Mouse (Mus musculus) monocyte, adult 2 months (primary cell): ENCODE data around the gene Larp6.

Experiments used
- DNase-seq, 2 experiments: peaks; one replicate each; pipeline ENCODE4 v3.0.0; 2022; ENCODE audit warnings: low spot score in 2 of 2, low read depth in 1 of 2

The Larp6 gene

DNA sequence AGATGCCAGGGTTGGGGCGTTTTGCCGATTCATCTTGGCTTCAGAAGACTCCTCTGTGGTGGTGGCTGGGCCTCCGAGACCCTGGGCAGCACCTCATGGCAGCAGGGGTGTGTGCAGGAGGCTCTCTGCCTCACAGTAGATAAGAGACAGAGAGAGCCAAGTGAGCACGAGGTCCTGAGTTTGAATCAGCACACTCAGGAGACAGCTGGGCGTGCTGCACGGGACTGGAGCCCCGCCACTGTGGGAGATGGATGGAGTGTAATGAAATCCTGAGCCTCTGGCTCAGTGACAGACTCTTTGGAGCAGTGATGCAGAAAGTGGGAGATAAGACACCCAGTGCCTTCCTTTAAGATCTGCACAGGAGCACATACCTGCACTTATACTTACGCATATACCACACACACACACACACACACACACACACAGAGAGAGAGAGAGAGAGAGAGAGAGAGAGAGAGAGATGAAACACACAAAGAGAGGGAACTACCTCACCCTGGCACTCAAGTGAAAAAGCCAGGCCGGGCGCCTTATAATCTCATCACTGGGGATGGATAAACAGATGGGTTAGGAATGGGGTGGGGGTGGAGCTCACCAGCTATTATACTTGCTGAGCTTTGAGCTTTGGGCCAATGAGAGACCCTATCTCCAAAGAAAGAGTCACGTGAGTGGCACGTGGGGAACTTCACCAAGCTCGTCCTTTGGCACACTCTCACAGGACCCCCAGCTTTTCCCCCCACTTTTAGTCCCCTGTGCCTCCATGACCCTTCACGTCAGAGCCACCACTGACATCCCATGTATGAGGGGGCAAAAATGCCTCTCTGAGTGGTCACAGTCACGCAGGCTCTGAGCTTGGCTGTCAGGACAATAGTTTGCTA, 44.3 kb downstream of the Larp6 start:
- no peak for DNase-seq

DNA sequence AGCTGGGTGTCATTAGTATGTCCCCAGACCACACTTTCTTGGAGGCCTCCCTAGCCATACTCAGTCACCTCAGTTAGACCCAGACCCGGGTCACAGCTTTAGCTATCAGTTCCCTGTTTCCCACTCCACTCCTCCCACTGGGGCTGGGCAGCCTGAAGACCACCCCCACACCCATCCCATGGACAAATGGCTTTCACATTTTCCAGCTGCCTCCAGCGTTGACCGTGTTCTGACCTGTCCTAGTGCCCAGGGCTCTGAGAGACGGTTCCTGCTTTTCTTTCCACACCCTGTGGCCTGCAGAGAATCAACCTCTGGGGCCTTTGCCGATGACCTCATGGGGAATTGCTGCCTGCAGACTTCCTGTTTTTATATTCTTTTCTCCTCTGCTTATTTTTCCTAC, 45.0 kb downstream of the Larp6 start:
- no peak for DNase-seq

DNA sequence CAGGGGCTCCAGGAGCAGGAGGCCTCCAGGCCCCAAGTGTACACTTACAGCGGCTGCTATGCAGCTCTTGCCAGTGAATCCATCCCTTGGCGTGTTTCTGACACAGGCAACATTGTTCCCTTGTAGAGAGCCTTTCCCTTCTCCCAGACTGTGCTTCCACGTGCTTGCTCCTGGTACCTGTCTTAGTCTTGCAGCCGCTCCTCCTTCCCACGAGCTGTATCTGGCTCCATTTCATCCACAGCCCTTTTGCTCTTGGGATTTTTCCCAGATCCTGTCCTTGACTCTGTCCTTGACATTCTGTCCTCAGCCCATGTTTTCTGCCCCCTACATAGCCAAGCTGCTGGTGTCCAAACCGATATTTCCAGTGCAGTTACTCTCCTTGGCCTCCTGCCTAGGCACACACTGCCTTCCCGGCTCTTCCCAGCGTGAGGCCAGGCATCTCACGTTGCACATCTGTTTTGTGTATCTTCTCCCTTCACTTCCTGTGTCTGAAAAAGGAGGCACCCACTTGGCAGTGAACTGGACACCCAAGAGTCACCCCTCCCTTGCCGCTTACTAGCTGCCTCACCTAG, 46.7 kb downstream of the Larp6 start:
- DNase-seq, result no peak

DNA sequence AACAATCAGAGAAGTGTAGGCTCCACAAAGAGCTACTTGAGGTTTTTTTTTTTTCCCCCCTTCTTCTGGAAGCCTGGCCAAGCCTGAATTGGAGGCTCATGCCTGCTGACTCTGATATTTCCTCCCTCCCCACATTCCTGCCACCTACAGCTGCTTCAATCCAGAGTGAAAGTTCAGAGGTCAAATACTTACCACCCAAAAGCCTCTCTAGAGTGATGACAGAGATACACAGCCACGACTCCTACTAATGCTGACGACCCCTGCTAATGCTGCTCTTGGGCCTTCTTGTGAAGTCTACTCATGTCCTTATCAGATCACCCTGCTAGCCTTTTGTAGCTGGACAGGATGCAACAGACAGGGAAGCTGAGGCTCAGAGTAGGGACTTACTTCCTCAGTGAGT, 52.4 kb downstream of the Larp6 start:
- DNase-seq, result no peak

DNA sequence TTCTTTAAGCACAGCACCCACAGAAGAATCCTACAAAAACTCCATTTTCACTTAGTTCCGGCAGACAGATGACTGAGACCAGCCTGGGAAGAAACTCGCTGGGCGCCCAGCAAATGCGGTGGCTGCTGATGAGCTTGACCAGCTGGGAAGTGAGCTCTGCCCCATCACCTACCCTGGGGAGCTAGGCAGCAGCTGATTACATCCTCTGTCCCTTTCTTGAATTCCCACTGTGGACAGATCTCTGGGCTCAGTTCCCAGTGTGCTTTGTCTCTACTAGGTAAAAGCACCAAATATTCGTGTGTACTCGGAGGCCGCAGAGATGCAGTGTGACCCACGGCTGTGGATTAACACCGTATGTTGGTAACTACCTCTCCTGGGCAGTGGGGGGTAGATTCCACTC, 55.6 kb downstream of the Larp6 start:
- no peak for DNase-seq

DNA sequence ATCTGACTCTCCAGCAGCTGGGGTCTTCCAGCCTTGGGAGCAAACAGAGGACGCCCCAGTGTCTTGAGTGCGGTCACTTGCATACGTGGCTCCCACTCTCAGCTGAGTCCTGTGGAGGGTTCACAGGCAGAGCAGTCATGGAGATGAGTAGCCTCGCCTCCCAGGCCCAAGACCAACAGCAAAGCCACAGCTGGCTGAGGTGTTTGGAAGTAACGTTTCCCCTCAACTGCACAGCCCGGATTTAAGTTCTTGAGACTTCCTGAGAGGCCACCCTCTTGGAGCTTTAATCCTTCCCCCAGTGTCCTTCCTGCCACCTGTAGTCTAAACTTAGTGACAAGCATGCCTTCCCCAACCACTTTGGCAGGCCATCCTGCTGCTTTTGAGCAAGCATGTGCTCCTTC, 56.9 kb downstream of the Larp6 start:
- DNase-seq, result no peak

DNA sequence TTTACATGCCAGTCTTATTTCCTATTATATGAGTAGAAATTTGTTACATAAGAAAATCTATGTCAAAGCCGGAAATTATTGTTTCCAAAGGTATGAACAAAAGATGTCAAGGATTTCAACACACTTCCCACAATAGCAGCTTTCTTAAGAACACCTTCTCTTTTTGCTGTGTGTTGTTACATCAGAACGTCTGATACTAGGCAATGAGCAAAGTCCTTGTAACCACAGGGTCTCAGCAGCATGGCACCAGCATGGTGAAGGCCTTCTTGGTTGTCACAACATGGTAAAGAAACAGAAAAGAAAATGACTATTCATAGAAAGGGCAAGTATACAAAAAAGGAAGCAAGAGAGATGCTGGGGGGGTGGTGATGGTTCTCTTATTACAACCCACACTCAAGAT, 60.9 kb downstream of the Larp6 start:
- no peak for DNase-seq

DNA sequence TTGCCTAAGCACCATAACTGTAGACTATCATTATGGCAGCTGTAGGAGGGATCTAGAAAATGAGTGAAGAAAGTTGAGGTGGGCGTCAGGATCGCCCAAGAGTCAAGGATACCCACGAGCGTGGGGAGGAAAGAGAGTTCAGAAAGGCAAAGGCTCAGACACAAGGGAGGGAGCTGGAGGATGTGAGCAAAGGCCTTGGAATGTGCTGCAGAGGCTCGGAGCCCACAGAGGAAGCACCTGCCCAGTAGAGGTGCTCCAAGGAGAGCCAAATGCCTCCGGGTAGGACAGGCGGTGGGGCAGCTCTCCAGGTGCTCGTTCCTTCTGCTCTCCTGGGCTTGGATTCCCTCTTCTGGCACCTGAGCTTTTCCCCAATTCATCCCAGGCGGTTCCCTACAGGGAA, 64.1 kb downstream of the Larp6 start:
- no peak for DNase-seq

DNA sequence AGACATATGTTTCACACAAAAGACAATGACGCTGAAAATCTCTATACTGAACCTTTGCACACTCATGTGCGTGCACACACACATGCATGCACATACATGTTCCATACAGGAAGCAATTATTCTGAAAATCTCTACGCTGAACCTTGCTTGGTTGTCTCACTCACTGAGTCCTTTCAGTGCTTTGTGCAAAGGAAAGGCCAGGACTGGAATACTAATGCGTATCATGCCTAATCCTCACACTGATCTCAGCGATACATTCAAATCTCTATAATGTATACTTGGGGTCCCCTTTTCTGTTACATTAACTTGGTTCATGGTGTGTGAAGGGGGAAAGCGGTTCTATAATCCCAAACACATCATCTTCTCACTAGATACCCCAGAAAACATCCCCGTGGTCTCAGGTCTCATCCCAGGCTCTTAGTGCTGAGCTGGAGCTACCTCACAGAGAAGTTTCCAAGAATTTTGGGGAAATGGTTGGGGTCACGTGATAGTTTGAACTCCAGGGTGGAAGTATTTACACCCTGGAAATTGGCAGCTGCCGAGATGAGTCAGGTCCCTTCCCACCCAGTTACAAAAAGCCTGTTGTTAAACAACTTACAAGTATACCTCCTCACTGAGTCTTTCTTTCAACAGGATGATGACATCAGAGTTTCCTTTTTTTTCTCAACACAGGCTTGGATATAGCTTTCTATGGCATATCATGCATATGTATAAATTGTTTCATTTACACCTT, 69.4 kb downstream of the Larp6 start:
- no peak for DNase-seq

DNA sequence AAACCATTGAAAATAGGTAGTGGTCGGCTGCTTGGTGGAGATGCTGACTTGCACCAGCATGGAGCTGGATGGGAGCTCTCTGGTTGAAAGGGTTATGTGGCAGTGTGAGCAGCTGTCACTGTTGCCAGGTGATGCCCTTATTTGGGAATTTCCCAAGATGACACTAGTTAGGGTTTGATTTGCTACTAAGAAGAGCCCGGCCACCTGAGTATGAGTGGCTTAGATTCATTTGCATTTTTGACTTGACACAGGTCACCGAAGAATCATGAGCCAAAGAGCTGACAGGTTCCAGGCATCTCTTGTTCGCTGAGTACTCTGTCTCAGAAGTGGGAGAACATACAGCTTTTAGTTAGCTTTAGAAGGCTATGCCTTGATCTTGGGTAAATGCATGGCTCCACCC, 72.3 kb downstream of the Larp6 start:
- no peak for DNase-seq

DNA sequence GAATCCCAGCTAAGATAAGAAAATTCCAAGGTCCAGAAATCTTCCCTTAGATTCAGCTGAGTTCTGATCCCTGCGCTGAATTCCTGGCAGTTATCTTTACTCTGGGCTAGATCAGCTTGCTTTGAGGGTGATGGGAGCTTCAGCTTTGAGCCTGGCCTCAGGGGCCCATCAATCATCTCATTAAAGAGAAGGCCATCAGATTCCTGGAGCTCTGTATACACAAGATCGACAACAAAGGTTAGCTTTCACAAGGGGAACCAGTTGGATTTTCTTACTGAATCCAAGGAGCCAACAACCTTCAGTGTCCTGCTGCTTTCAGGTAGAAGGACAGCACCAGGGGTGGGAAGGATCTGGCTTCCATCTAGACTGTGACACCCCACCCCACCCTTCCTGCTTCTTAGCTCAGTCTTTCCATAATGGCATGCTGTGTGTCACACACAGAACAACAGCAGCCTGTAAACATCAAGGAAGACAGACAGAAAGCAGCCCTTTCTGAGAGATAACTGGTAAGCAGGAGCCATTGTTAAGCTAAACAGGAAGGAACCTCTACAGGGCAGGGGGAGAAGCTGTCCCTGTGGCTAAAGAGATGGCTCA, 74.8 kb downstream of the Larp6 start:
- no peak for DNase-seq
